Mouse (Mus musculus): ENCODE data around the gene Nfix. TPM values are rescaled to one million over a fixed set of nuclear protein-coding genes. Genes with fewer than 3 reads are reported as not detected.

Gene Nfix
- polyA plus RNA-seq, 1 experiment: 82.8 TPM

DNA sequence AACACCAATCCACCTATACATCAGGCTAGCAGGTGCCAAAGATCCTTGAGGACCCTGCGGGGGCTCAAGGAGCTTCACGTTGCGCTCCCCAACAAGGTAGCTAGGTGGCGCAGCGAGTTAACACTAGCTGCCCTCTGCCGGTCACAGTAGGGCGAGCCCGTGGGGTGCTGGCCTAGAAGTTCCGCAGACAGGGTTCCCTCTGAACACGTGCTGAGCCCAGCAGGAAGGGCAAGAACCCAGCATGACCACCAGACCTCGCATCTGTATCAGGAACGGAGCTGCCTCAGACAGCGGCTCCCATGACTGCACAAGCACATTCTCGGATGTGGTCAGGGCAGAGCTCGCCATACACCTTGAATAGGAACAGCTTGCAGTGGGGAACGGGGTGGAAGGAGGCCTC is 62.5 kb downstream of the Nfix start:
- H3K27ac ChIP-seq (ENCODE audit: insufficient read depth, low read length): no peak overlapping the region
- TF ChIP-seq CTCF (IDR thresholded peaks at IDR 0.05; ENCODE audit: extremely low read depth, insufficient read depth, low read length): peak; percentile 95
- TF ChIP-seq POLR2A (IDR thresholded peaks at IDR 0.05; ENCODE audit: extremely low read depth, insufficient read depth, low read length): no peak
- H3K4me3 ChIP-seq (ENCODE audit: insufficient read depth, low read length): no peak overlapping the region
- peaks cover 24% of the 10 kb centered on the region for H3K4me1 ChIP-seq (ENCODE audit: control insufficient read depth, insufficient read depth, low read length)

DNA sequence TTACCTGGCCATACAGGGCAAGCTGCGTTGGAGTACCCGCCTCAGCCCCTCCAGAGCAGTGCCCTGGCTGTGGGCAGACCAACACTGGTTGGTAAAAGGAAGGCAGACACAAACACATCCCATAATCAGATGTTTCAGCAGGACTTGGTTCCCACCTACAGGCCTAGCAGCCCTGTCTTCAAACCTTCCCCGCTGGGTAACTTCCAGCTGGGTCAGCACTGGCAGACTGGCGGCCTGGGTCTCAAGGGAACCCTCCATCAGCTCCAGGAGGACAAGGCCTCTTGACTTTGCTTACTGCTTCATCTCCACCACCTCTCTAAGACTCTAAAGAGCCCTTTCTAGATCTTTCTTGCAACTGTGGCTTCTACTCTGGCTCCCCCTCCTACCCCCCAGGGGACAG is 63.6 kb downstream of the Nfix start:
- Histone ChIP-seq H3K27ac (ENCODE audit: insufficient read depth, low read length) (peak overlapping the region; percentile 8; the same call in 1 of the 2 replicates), H3K4me1 (ENCODE audit: control insufficient read depth, insufficient read depth, low read length) (peaks cover 25% of the 10 kb centered on the region), H3K4me3 (ENCODE audit: insufficient read depth, low read length) (no peak overlapping the region)
- TF ChIP-seq CTCF (IDR thresholded peaks at IDR 0.05; ENCODE audit: extremely low read depth, insufficient read depth, low read length): no peak
- no peak for TF ChIP-seq POLR2A (IDR thresholded peaks at IDR 0.05; ENCODE audit: extremely low read depth, insufficient read depth, low read length)

DNA sequence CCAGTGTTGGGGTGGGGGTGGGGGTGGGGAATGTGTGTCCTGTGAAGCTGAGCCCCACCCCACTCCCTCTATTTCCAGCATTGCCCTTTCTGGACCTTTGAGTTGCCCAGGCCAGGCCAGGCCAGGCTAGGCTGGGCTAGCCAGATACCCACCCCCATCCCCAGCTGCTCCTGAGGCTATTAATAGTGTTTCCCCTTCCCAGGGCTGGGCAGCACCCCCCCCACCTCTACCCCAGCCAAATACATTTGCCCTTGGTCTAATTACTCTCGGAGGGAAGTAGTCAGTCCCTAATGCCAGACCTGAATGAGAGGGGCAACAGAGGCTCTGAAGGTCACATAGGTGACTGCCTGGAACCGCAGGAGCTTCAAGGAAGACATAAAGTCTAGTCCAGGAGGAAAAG is 64.5 kb downstream of the Nfix start:
- Histone ChIP-seq H3K4me3 (ENCODE audit: insufficient read depth, low read length) (no peak overlapping the region), H3K27ac (ENCODE audit: insufficient read depth, low read length) (0 out of 2 replicates have a peak overlapping the region, but pooled peaks have one; percentile 31), H3K4me1 (ENCODE audit: control insufficient read depth, insufficient read depth, low read length) (peaks cover 32% of the 10 kb centered on the region)
- TF ChIP-seq CTCF (IDR thresholded peaks at IDR 0.05; ENCODE audit: extremely low read depth, insufficient read depth, low read length) (no peak), POLR2A (IDR thresholded peaks at IDR 0.05; ENCODE audit: extremely low read depth, insufficient read depth, low read length) (no peak)

DNA sequence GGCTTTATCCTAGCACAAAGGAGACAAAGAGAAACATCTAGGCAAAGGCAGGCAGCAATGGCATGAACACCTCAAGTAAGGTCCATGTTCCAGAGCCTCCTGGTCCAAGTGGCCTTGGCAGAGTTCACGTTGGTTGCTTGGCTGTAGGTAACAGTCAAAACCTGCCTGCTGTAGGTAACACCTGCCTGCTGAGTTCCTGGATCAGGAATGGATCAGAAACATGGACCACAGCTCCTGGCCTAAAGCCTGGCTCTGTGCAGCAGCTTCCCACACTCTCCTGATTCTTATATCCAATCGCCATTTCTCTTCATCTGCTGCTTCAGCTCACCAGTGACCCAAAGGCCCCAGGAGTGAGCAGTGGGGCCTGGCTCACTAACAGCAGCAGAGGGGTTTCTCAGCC is 65.5 kb downstream of the Nfix start:
- no peak overlapping the region for H3K27ac ChIP-seq (ENCODE audit: insufficient read depth, low read length)
- no peak for TF ChIP-seq POLR2A (IDR thresholded peaks at IDR 0.05; ENCODE audit: extremely low read depth, insufficient read depth, low read length)
- no peak for TF ChIP-seq CTCF (IDR thresholded peaks at IDR 0.05; ENCODE audit: extremely low read depth, insufficient read depth, low read length)
- H3K4me3 ChIP-seq (ENCODE audit: insufficient read depth, low read length): no peak overlapping the region
- H3K4me1 ChIP-seq (ENCODE audit: control insufficient read depth, insufficient read depth, low read length): peaks cover 34% of the 10 kb centered on the region

DNA sequence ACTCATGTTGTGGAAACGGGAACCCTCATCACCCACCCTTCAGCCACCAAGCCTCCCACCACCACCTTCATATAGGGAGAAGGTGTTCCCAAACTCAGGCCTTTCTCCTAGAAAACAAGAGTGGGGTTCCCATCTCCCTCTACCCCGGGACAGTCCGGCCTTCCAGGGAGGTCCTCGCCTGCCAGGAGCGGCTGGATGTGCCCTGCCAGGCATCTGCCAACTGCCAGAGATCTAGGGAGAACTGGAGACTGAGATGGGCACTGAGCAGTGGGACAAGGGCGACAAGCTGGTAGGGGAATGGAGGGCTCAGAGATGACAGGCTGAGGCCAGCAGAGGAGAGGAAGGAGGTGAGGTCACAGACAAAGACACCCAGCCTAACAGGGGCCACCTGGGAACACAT is 66.2 kb downstream of the Nfix start:
- TF ChIP-seq POLR2A (IDR thresholded peaks at IDR 0.05; ENCODE audit: extremely low read depth, insufficient read depth, low read length) (no peak), CTCF (IDR thresholded peaks at IDR 0.05; ENCODE audit: extremely low read depth, insufficient read depth, low read length) (no peak)
- no peak overlapping the region for H3K4me3 ChIP-seq (ENCODE audit: insufficient read depth, low read length)
- H3K4me1 ChIP-seq (ENCODE audit: control insufficient read depth, insufficient read depth, low read length): peaks cover 37% of the 10 kb centered on the region
- H3K27ac ChIP-seq (ENCODE audit: insufficient read depth, low read length): 0 out of 2 replicates have a peak overlapping the region, but pooled peaks have one; percentile 4

DNA sequence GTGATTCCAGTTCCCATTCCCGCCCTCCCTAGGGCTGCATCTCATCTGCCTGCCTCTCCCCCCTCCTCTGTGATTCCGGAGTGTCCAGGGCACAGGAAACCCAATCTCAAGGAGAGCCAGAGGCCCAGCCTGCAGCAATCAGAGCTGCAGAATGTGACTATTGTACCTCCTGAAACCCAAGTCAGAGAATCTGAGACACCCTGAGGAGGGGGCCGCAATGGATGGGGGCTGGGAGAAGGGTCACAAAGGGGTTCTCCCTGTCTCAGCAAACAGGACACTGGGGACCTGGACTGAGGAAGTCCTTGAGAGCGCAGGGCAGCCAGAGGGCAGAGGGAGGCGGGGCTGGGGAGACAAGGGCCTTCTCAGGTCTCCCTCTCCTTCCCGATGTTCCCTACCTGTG is 67.1 kb downstream of the Nfix start:
- peaks cover 32% of the 10 kb centered on the region for H3K4me1 ChIP-seq (ENCODE audit: control insufficient read depth, insufficient read depth, low read length)
- H3K27ac ChIP-seq (ENCODE audit: insufficient read depth, low read length): 0 out of 2 replicates have a peak overlapping the region, but pooled peaks have one; percentile 24
- TF ChIP-seq POLR2A (IDR thresholded peaks at IDR 0.05; ENCODE audit: extremely low read depth, insufficient read depth, low read length) (no peak), CTCF (IDR thresholded peaks at IDR 0.05; ENCODE audit: extremely low read depth, insufficient read depth, low read length) (no peak)
- H3K4me3 ChIP-seq (ENCODE audit: insufficient read depth, low read length): no peak overlapping the region

DNA sequence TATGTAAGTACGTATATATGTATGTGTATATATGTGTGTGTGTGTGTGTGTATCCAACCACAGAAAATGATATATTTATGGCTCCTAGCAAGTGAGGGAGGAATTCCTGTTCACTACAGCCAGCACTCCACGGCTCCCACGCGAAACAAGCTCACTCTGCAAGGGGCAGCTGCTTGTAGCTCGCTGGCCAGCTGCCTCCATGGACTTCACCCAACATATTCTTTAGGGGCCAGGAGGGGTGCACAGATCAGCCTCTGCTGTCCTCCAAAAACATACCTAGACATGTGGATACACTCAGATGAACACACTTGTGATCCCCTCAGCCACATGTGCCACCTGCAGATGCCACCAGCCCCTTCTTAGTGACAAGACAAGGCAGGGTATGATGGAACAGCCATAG is 67.6 kb downstream of the Nfix start:
- TF ChIP-seq POLR2A (IDR thresholded peaks at IDR 0.05; ENCODE audit: extremely low read depth, insufficient read depth, low read length) (no peak), CTCF (IDR thresholded peaks at IDR 0.05; ENCODE audit: extremely low read depth, insufficient read depth, low read length) (no peak)
- H3K4me3 ChIP-seq (ENCODE audit: insufficient read depth, low read length): no peak overlapping the region
- 0 out of 2 replicates have a peak overlapping the region, but pooled peaks have one; percentile 24 for H3K27ac ChIP-seq (ENCODE audit: insufficient read depth, low read length)
- peaks cover 29% of the 10 kb centered on the region for H3K4me1 ChIP-seq (ENCODE audit: control insufficient read depth, insufficient read depth, low read length)

DNA sequence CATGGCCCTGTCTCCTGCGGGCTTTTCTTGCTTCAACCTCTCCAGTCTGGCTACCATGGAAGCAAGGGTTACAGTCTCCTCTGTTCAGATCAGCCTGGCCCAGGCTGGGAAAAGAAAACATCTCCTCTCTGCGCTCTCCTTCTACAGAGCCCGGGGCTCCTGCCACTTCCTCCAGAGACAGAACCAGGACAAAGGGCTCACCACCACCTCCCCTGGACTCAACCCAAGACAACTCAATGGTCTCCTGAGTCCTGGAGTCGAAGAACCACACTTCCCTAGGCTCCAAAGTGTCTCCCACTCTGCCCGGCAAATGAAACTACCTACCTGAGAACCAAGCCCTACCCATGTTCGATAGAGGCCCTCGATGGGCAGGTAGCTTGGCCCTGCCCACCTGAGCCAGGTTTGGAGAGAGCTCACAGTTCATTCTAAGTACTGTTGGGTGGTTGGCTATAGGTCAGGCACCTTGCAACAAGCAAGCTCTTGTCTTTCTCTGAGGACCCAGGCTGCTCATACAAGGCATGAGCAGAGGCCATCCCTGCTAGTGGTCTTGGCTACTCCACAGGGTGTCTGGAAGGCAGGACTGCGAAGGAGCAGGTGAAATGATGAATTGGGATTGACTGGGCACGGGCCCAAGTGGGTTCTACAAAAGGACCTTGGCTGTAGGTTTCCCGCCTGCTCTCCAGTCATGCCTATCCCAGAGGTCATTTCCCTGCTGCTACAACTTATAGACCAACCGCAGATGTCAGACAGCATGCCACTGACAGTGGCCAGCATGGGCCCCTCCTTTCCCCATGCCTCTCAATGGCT is 68.6 kb downstream of the Nfix start:
- H3K4me1 ChIP-seq (ENCODE audit: control insufficient read depth, insufficient read depth, low read length): peaks cover 29% of the 10 kb centered on the region
- TF ChIP-seq CTCF (IDR thresholded peaks at IDR 0.05; ENCODE audit: extremely low read depth, insufficient read depth, low read length) (no peak), POLR2A (IDR thresholded peaks at IDR 0.05; ENCODE audit: extremely low read depth, insufficient read depth, low read length) (no peak)
- H3K27ac ChIP-seq (ENCODE audit: insufficient read depth, low read length): peak overlapping the region; percentile 92
- H3K4me3 ChIP-seq (ENCODE audit: insufficient read depth, low read length): no peak overlapping the region

DNA sequence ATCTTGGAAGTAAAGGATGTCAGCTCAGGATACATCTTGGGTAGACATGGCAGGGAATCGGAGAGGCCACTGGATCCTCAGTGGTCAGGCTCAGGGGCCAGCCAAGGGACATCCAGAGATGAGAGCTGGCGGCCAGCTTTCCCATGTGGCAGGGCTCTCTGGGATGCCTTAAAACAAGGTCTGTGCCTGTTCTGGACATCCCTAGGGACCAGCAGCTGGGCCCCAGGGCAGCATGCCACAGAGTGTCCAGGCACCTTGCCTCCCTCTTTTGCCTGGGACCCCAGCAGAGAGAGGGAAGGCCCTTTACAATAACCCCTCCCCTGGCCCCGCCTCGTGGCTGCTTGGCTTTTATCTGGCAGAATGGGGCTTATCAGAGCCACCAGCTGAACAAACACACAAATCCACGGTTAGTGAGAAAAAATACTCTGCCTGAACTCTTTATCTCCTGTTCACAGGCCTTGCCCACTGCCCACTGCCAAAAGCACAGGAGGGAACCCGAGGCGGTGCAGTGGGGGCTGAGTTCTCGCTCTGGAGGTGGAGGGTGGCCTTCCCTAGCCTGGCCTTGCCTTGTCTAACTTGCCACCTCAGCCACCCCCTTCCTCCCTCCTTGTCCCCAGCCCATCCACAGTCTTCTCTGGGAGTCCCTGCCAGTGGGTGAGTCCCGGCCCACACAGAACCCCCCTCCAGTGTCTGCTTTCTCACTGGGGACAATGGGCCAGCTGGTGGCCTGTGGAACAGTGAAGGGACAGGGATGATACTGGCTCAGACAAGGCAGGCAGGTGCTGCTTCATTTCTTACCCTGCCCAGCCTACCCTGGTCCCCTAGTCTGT is 69.4 kb downstream of the Nfix start:
- no peak for TF ChIP-seq CTCF (IDR thresholded peaks at IDR 0.05; ENCODE audit: extremely low read depth, insufficient read depth, low read length)
- peaks cover 25% of the 10 kb centered on the region for H3K4me1 ChIP-seq (ENCODE audit: control insufficient read depth, insufficient read depth, low read length)
- H3K4me3 ChIP-seq (ENCODE audit: insufficient read depth, low read length): no peak overlapping the region
- peak overlapping the region; percentile 92 for H3K27ac ChIP-seq (ENCODE audit: insufficient read depth, low read length)

Data from cortical plate, adult 2 months (tissue).